Mouse (Mus musculus): ENCODE data around the gene Fam131b. TPM values are rescaled to one million over a fixed set of nuclear protein-coding genes. Genes with fewer than 3 reads are reported as not detected.

Gene Fam131b
- total RNA-seq, 1 experiment from 2014 or later: not detected

Other genes starting within 250 kb of the Fam131b start
- not detected in 2 replicates for gene Tas2r139, start 183.7 kb downstream of the Fam131b start, total RNA-seq (2017)
- not detected in 2 replicates for gene Tas2r144, start 109.3 kb downstream of the Fam131b start, total RNA-seq (2017)
- 8.3 and 14.6 TPM in 2 replicates for gene Gstk1, start 78.7 kb downstream of the Fam131b start, total RNA-seq (2017)
- gene Tmem139, start 62.7 kb downstream of the Fam131b start, total RNA-seq (2017): not detected in 2 replicates
- 88.4 and 100 TPM in 2 replicates for gene Casp2, start 59.7 kb downstream of the Fam131b start, total RNA-seq (2017)
- not detected in 2 replicates for gene Clcn1, start 38.0 kb downstream of the Fam131b start, total RNA-seq (2017)
- gene Zyx, start 25.0 kb upstream of the Fam131b start, total RNA-seq (2017): 34.5 and 48.0 TPM in 2 replicates
- gene Epha1, start 48.6 kb upstream of the Fam131b start, total RNA-seq (2017): 1.8 TPM in 1 of 2 replicates, not detected in the other
- not detected in 2 replicates for gene Tas2r143, start 75.6 kb upstream of the Fam131b start, total RNA-seq (2017)
- gene Tas2r135, start 80.8 kb upstream of the Fam131b start, total RNA-seq (2017): not detected in 2 replicates
- gene Tas2r126, start 109.9 kb upstream of the Fam131b start, total RNA-seq (2017): not detected in 2 replicates
- gene Olfr458, start 140.6 kb upstream of the Fam131b start, total RNA-seq (2017): not detected in 2 replicates
- not detected in 2 replicates for gene Olfr457, start 151.7 kb upstream of the Fam131b start, total RNA-seq (2017)
- gene Olfr456, start 162.6 kb upstream of the Fam131b start, total RNA-seq (2017): not detected in 2 replicates
- gene Olfr455, start 222.9 kb upstream of the Fam131b start, total RNA-seq (2017): not detected in 2 replicates